Mouse (Mus musculus) ES-E14 (cell line): Measurements from ENCODE around the gene 4930442H23Rik. TPM values are rescaled to one million over a fixed set of nuclear protein-coding genes. Genes with fewer than 3 reads are reported as not detected.

Experiments
- DNase-seq: peaks from one replicate; pipeline ENCODE4 v3.0.0-alpha.2; 2013; ENCODE audit warnings: low read depth, low spot score
- H3K27ac ChIP-seq: 2 replicates; pipeline ENCODE4 v1.5.1; 2012; ENCODE audit warnings: low read depth, mild to moderate bottlenecking, low read length, moderate library complexity, mixed read lengths; ENCODE audit not compliant: poor library complexity, insufficient read depth, severe bottlenecking
- H3K36me3 ChIP-seq: 2 replicates; pipeline ENCODE4 v1.6.1; 2012; ENCODE audit warnings: mild to moderate bottlenecking, low read length, moderate library complexity, mixed read lengths; ENCODE audit not compliant: control insufficient read depth, poor library complexity, insufficient read depth, severe bottlenecking
- H3K4me1 ChIP-seq, 2 experiments: fragments of 150-350 bp in 1 of 2; sonication (generic) in 1 of 2; 2 replicates each; pipeline ENCODE4 v1.6.1; 2012; ENCODE audit warnings: low read length in 2 of 2, mild to moderate bottlenecking in 1 of 2, mixed read lengths in 1 of 2; ENCODE audit not compliant: control insufficient read depth in 2 of 2, insufficient read depth in 2 of 2, poor library complexity in 1 of 2
- H3K4me3 ChIP-seq, 2 experiments: fragments of 150-350 bp in 1 of 2; sonication (generic) in 1 of 2; 2 replicates each; pipeline ENCODE4 v1.5.1; 2012; ENCODE audit warnings: low read length in 2 of 2, low read depth in 1 of 2, mild to moderate bottlenecking in 1 of 2, mixed read lengths in 1 of 2; ENCODE audit not compliant: insufficient read depth in 1 of 2, poor library complexity in 1 of 2, severe bottlenecking in 1 of 2
- H3K9ac ChIP-seq: 2 replicates; pipeline ENCODE4 v1.6.1; 2012; ENCODE audit warnings: low read depth, mild to moderate bottlenecking, low read length, mixed read lengths; ENCODE audit not compliant: poor library complexity, insufficient read depth, severe bottlenecking
- H3K9me3 ChIP-seq: fragments of 150-350 bp; sonication (generic); 2 replicates; pipeline ENCODE4 v1.6.1; 2012; ENCODE audit warnings: low read depth, mild to moderate bottlenecking, low read length; ENCODE audit not compliant: control insufficient read depth, insufficient read depth
- CHD2 ChIP-seq: IDR thresholded peaks from 2 replicates; pipeline ENCODE4 v1.6.1; 2014; ENCODE audit warnings: mild to moderate bottlenecking, low read depth, low read length, inconsistent platforms
- HCFC1 ChIP-seq: IDR thresholded peaks from 2 replicates; pipeline ENCODE4 v1.6.1; 2012; ENCODE audit warnings: low read length, inconsistent platforms, borderline replicate concordance; ENCODE audit not compliant: insufficient read depth
- MAFK ChIP-seq: IDR thresholded peaks from 2 replicates; pipeline ENCODE4 v1.6.1; 2014; ENCODE audit warnings: mild to moderate bottlenecking, low read depth, low read length, inconsistent platforms; ENCODE audit not compliant: insufficient read depth
- ZC3H11A ChIP-seq: IDR thresholded peaks from 2 replicates; pipeline ENCODE4 v1.6.1; 2012; ENCODE audit warnings: low read depth, mild to moderate bottlenecking, inconsistent platforms, low read length, borderline replicate concordance
- ZNF384 ChIP-seq: IDR thresholded peaks from 2 replicates; pipeline ENCODE4 v1.6.1; 2012; ENCODE audit warnings: low read depth, low read length, inconsistent platforms
- in situ Hi-C, 2 experiments: fragments of 600-800 bp; cut with MboI; formaldehyde crosslinking; loops; one replicate each; pipeline ENCODE4 v1.15.1; 2025; ENCODE audit warnings: low sequenced_read_pairs in 2 of 2, inconsistent platforms in 1 of 2; ENCODE audit not compliant: unreplicated experiment in 2 of 2
- total RNA-seq: library from RNA; depleted of rRNA; stranded (reverse); fragments of 300-350 nt; gene quantifications from 2 replicates; pipeline ENCODE4 v1.2.3, GENCODE M21; 2012

The 4930442H23Rik gene
- total RNA-seq, 1 experiment: 0.54 TPM

GRCm38 (mm10) chr10:81195300-81195699, 11.7 kb upstream of the 4930442H23Rik start:
- Histone ChIP-seq H3K4me1 (peaks cover under 1 to 21% of the 10 kb centered on the region in 2 experiments; a peak in 3 of 4 replicates), H3K9ac (no peak overlapping the region)

DNA sequence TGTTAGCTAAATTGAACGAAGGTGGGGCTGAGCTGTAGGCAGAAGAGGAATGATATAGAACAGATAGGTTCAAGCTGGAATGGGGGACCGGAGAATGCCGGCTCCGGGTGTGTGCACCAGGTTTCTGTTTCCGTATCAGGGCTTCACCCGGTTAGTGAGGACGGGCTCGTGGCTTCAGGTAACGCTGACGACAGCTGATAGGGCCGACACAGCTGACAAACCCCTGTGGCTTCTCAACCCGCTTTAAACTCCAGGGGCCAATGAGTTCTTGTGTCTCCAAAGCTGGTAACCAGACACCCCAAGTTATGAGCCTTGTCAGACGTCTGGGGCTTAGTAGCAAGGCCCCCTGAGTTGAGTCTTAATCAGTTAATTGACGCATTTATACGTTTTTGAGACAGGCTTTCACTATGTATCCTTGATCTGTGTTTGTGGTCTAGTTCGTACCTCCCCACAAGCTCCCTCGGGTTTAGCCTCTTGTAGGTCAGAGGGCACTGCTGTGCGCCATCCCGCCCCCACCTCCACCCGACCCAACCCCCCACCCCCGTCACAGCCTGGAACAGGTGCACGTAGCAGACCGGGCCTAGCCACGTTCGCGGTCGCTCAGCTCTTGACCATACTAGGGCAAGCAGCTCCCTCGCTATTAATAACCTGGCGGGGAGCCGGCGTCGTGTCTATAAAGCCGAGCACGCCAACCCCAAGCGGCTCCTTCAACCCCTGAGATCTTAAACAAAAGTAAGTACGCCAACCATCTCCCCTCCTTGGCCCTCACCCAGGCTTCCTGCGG, 10.5 kb upstream of the 4930442H23Rik start:
- Histone ChIP-seq H3K9me3 (no peaks in the 10 kb centered on the region), H3K9ac (0 out of 2 replicates have a peak overlapping the region, but pooled peaks have one; percentile 9), H3K4me1 (peaks cover 2 to 23% of the 10 kb centered on the region in 2 experiments; a peak in 3 of 4 replicates), H3K36me3 (peaks cover 3% of the 10 kb centered on the region; the same call in 1 of the 2 replicates), H3K27ac (no peak overlapping the region), H3K4me3 (no peak overlapping the region; a peak in 1 of 4 replicates)
- no peak for DNase-seq
- in situ Hi-C loops: no loop called here
- TF ChIP-seq MAFK (no peak), ZNF384 (no peak), ZC3H11A (no peak), CHD2 (no peak), HCFC1 (0 out of 2 replicates have a peak, but pooled peaks have one; percentile 6)

More at GRCm38 (mm10) chr10:81195300-81195699, 11.7 kb upstream of the 4930442H23Rik start:
- no peak for DNase-seq
- peaks cover 2% of the 10 kb centered on the region; the same call in 1 of the 2 replicates for H3K36me3 ChIP-seq
- H3K9me3 ChIP-seq: no peaks in the 10 kb centered on the region
- TF ChIP-seq ZC3H11A: no peak
- no peak for TF ChIP-seq ZNF384
- TF ChIP-seq MAFK: no peak
- no peak for TF ChIP-seq HCFC1
- TF ChIP-seq CHD2: no peak
- H3K27ac ChIP-seq: no peak overlapping the region
- H3K4me3 ChIP-seq: no peak overlapping the region
- in situ Hi-C loops: no loop called here

GRCm38 (mm10) chr10:81192968-81193501, 9.4 kb upstream of the 4930442H23Rik start:
- Histone ChIP-seq H3K4me3 (peak overlapping the region; percentile 68 to 87), H3K9ac (peak overlapping the region; percentile 94), H3K9me3 (no peaks in the 10 kb centered on the region), H3K36me3 (peaks cover 3% of the 10 kb centered on the region; the same call in 1 of the 2 replicates), H3K27ac (no peak overlapping the region), H3K4me1 (peaks cover 2 to 23% of the 10 kb centered on the region in 2 experiments; a peak in 3 of 4 replicates)
- TF ChIP-seq MAFK (no peak), HCFC1 (no peak), ZC3H11A (no peak), ZNF384 (no peak), CHD2 (no peak)
- in situ Hi-C loops: no loop called here
- no peak for DNase-seq

- TF ChIP-seq MAFK (no peak), CHD2 (no peak), ZNF384 (no peak), ZC3H11A (no peak), HCFC1 (no peak; the same call in 1 of the 2 replicates)
- no peaks in the 10 kb centered on the region for H3K9me3 ChIP-seq
- peaks cover 2 to 23% of the 10 kb centered on the region in 2 experiments; a peak in 3 of 4 replicates for H3K4me1 ChIP-seq
- in situ Hi-C loops: no loop called here
- H3K9ac ChIP-seq: peak overlapping the region; percentile 94
- no peak for DNase-seq
- peaks cover 3% of the 10 kb centered on the region; the same call in 1 of the 2 replicates for H3K36me3 ChIP-seq
- H3K4me3 ChIP-seq: peak overlapping the region; percentile 68 to 87
- peak overlapping the region; percentile 82 for H3K27ac ChIP-seq
Measured at GRCm38 (mm10) chr10:81192270-81192967, 8.8 kb upstream of the 4930442H23Rik start.
